Mouse (Mus musculus): ENCODE measurements around the gene Arhgap23. TPM values are rescaled to one million over a fixed set of nuclear protein-coding genes. Genes with fewer than 3 reads are reported as not detected.

The Arhgap23 gene
- polyA plus RNA-seq, 1 experiment from 2014 or later = 9.5 TPM

- no peak for ATAC-seq (ENCODE audit: low read depth)
- Histone ChIP-seq H3K4me2 (ENCODE audit: low read depth, low read length) (peak overlapping the region; percentile 76; the same call in 1 of the 2 replicates), H3K9me3 (ENCODE audit: control insufficient read depth, low read length) (no peaks in the 10 kb centered on the region)
Measured at GRCm38 (mm10) chr11:97442891-97443675, 27.8 kb downstream of the Arhgap23 start.

GRCm38 (mm10) chr11:97445596-97445995, 30.3 kb downstream of the Arhgap23 start:
- Histone ChIP-seq H3K9ac (ENCODE audit: low read depth, low read length) (no peak overlapping the region), H3K4me2 (ENCODE audit: low read depth, low read length) (no peak overlapping the region), H3K27me3 (replicated peaks; ENCODE audit: control insufficient read depth, insufficient read depth, low read length) (no peaks in the 10 kb centered on the region), H3K9me3 (ENCODE audit: control insufficient read depth, low read length) (no peaks in the 10 kb centered on the region), H3K36me3 (ENCODE audit: control insufficient read depth, insufficient read depth, low read length) (peaks cover 50% of the 10 kb centered on the region), H3K4me1 (ENCODE audit: control insufficient read depth, insufficient read depth, low read length) (peaks cover 34% of the 10 kb centered on the region), H3K4me3 (ENCODE audit: low read depth, low read length) (no peak overlapping the region), H3K27ac (replicated peaks; ENCODE audit: low read depth, low read length) (no peak overlapping the region)
- WGBS = 72% methylated on average over 6 of the region's 6 CpGs
- ATAC-seq (ENCODE audit: low read depth) = no peak
- no peak for DNase-seq (ENCODE audit: low spot score)

More at GRCm38 (mm10) chr11:97442891-97443675, 27.8 kb downstream of the Arhgap23 start:
- WGBS = 85% methylated on average over 11 of the region's 11 CpGs
- no peak for DNase-seq (ENCODE audit: low spot score)
- H3K27ac ChIP-seq (replicated peaks; ENCODE audit: low read depth, low read length) = no peak overlapping the region
- peaks cover 39% of the 10 kb centered on the region for H3K36me3 ChIP-seq (ENCODE audit: control insufficient read depth, insufficient read depth, low read length)
- peaks cover 50% of the 10 kb centered on the region for H3K4me1 ChIP-seq (ENCODE audit: control insufficient read depth, insufficient read depth, low read length)
- no peak overlapping the region for H3K9ac ChIP-seq (ENCODE audit: low read depth, low read length)
- no peak overlapping the region for H3K4me3 ChIP-seq (ENCODE audit: low read depth, low read length)
- no peaks in the 10 kb centered on the region for H3K27me3 ChIP-seq (replicated peaks; ENCODE audit: control insufficient read depth, insufficient read depth, low read length)

GRCm38 (mm10) chr11:97445999-97446511, 30.7 kb downstream of the Arhgap23 start:
- Histone ChIP-seq H3K4me2 (ENCODE audit: low read depth, low read length) (no peak overlapping the region), H3K4me3 (ENCODE audit: low read depth, low read length) (no peak overlapping the region), H3K27ac (replicated peaks; ENCODE audit: low read depth, low read length) (no peak overlapping the region), H3K36me3 (ENCODE audit: control insufficient read depth, insufficient read depth, low read length) (peaks cover 50% of the 10 kb centered on the region), H3K4me1 (ENCODE audit: control insufficient read depth, insufficient read depth, low read length) (peaks cover 32% of the 10 kb centered on the region), H3K27me3 (replicated peaks; ENCODE audit: control insufficient read depth, insufficient read depth, low read length) (no peaks in the 10 kb centered on the region), H3K9ac (ENCODE audit: low read depth, low read length) (no peak overlapping the region), H3K9me3 (ENCODE audit: control insufficient read depth, low read length) (no peaks in the 10 kb centered on the region)
- 63% methylated on average over 2 of the region's 4 CpGs for WGBS
- no peak for DNase-seq (ENCODE audit: low spot score)
- ATAC-seq (ENCODE audit: low read depth) = no peak

- ATAC-seq (ENCODE audit: low read depth) = no peak
Measured at GRCm38 (mm10) chr11:97447979-97448378, 32.6 kb downstream of the Arhgap23 start.

GRCm38 (mm10) chr11:97448611-97449394, 33.5 kb downstream of the Arhgap23 start:
- ATAC-seq (ENCODE audit: low read depth) = no peak
- Histone ChIP-seq H3K27me3 (replicated peaks; ENCODE audit: control insufficient read depth, insufficient read depth, low read length) (no peaks in the 10 kb centered on the region), H3K36me3 (ENCODE audit: control insufficient read depth, insufficient read depth, low read length) (peaks cover 77% of the 10 kb centered on the region), H3K4me2 (ENCODE audit: low read depth, low read length) (no peak overlapping the region), H3K4me1 (ENCODE audit: control insufficient read depth, insufficient read depth, low read length) (peaks cover 15% of the 10 kb centered on the region), H3K27ac (replicated peaks; ENCODE audit: low read depth, low read length) (peak overlapping the region; percentile 91), H3K4me3 (ENCODE audit: low read depth, low read length) (no peak overlapping the region), H3K9ac (ENCODE audit: low read depth, low read length) (no peak overlapping the region), H3K9me3 (ENCODE audit: control insufficient read depth, low read length) (no peaks in the 10 kb centered on the region)
- 84% methylated on average over 11 of the region's 11 CpGs for WGBS
- no peak for DNase-seq (ENCODE audit: low spot score)

More at GRCm38 (mm10) chr11:97447979-97448378, 32.6 kb downstream of the Arhgap23 start:
- no peak overlapping the region for H3K9ac ChIP-seq (ENCODE audit: low read depth, low read length)
- no peaks in the 10 kb centered on the region for H3K27me3 ChIP-seq (replicated peaks; ENCODE audit: control insufficient read depth, insufficient read depth, low read length)
- H3K4me2 ChIP-seq (ENCODE audit: low read depth, low read length) = no peak overlapping the region
- no peaks in the 10 kb centered on the region for H3K9me3 ChIP-seq (ENCODE audit: control insufficient read depth, low read length)
- no peak overlapping the region for H3K4me3 ChIP-seq (ENCODE audit: low read depth, low read length)
- no peak for DNase-seq (ENCODE audit: low spot score)
- whole genome bisulfite sequencing = 76% methylated on average over 7 of the region's 7 CpGs
- peaks cover 17% of the 10 kb centered on the region for H3K4me1 ChIP-seq (ENCODE audit: control insufficient read depth, insufficient read depth, low read length)
- peaks cover 69% of the 10 kb centered on the region for H3K36me3 ChIP-seq (ENCODE audit: control insufficient read depth, insufficient read depth, low read length)
- H3K27ac ChIP-seq (replicated peaks; ENCODE audit: low read depth, low read length) = no peak overlapping the region

- no peaks in the 10 kb centered on the region for H3K27me3 ChIP-seq (replicated peaks; ENCODE audit: control insufficient read depth, insufficient read depth, low read length)
- ATAC-seq (ENCODE audit: low read depth) (peak; percentile 94), DNase-seq (ENCODE audit: low spot score) (peak; percentile 96)
- H3K9me3 ChIP-seq (ENCODE audit: control insufficient read depth, low read length) = no peaks in the 10 kb centered on the region
- H3K27ac ChIP-seq (replicated peaks; ENCODE audit: low read depth, low read length) = peak overlapping the region; percentile 91
- peaks cover 15% of the 10 kb centered on the region for H3K4me1 ChIP-seq (ENCODE audit: control insufficient read depth, insufficient read depth, low read length)
- peak overlapping the region; percentile 78 for H3K4me2 ChIP-seq (ENCODE audit: low read depth, low read length)
- peak overlapping the region; percentile 55 for H3K4me3 ChIP-seq (ENCODE audit: low read depth, low read length)
- WGBS = 11% methylated on average over 15 of the region's 15 CpGs
- H3K9ac ChIP-seq (ENCODE audit: low read depth, low read length) = peak overlapping the region; percentile 72
- peaks cover 76% of the 10 kb centered on the region for H3K36me3 ChIP-seq (ENCODE audit: control insufficient read depth, insufficient read depth, low read length)
Measured at GRCm38 (mm10) chr11:97449601-97450293, 34.4 kb downstream of the Arhgap23 start.

GRCm38 (mm10) chr11:97450305-97450922, 35.1 kb downstream of the Arhgap23 start:
- peaks cover 15% of the 10 kb centered on the region for H3K4me1 ChIP-seq (ENCODE audit: control insufficient read depth, insufficient read depth, low read length)
- H3K36me3 ChIP-seq (ENCODE audit: control insufficient read depth, insufficient read depth, low read length) = peaks cover 76% of the 10 kb centered on the region
- H3K4me3 ChIP-seq (ENCODE audit: low read depth, low read length) = peak overlapping the region; percentile 55
- H3K9me3 ChIP-seq (ENCODE audit: control insufficient read depth, low read length) = no peaks in the 10 kb centered on the region
- 27% methylated on average over 9 of the region's 10 CpGs for WGBS
- peak overlapping the region; percentile 78 for H3K4me2 ChIP-seq (ENCODE audit: low read depth, low read length)
- DNase-seq (ENCODE audit: low spot score) (no peak), ATAC-seq (ENCODE audit: low read depth) (peak; percentile 16)
- H3K27me3 ChIP-seq (replicated peaks; ENCODE audit: control insufficient read depth, insufficient read depth, low read length) = no peaks in the 10 kb centered on the region
- H3K9ac ChIP-seq (ENCODE audit: low read depth, low read length) = peak overlapping the region; percentile 72
- peak overlapping the region; percentile 91 for H3K27ac ChIP-seq (replicated peaks; ENCODE audit: low read depth, low read length)

- H3K9ac ChIP-seq (ENCODE audit: low read depth, low read length) = no peak overlapping the region
- ATAC-seq (ENCODE audit: low read depth) = no peak
Measured at GRCm38 (mm10) chr11:97451625-97452024, 36.3 kb downstream of the Arhgap23 start.

More at GRCm38 (mm10) chr11:97451625-97452024, 36.3 kb downstream of the Arhgap23 start:
- peak overlapping the region; percentile 91; the same call in 1 of the 2 replicates for H3K27ac ChIP-seq (replicated peaks; ENCODE audit: low read depth, low read length)
- H3K4me3 ChIP-seq (ENCODE audit: low read depth, low read length) = no peak overlapping the region; the same call in 1 of the 2 replicates
- 0 out of 2 replicates have a peak overlapping the region, but pooled peaks have one; percentile 78 for H3K4me2 ChIP-seq (ENCODE audit: low read depth, low read length)
- H3K4me1 ChIP-seq (ENCODE audit: control insufficient read depth, insufficient read depth, low read length) = peaks cover 15% of the 10 kb centered on the region
- no peak for DNase-seq (ENCODE audit: low spot score)
- 93% methylated on average over 13 of the region's 15 CpGs for WGBS
- no peaks in the 10 kb centered on the region for H3K27me3 ChIP-seq (replicated peaks; ENCODE audit: control insufficient read depth, insufficient read depth, low read length)
- H3K36me3 ChIP-seq (ENCODE audit: control insufficient read depth, insufficient read depth, low read length) = peaks cover 76% of the 10 kb centered on the region
- no peaks in the 10 kb centered on the region for H3K9me3 ChIP-seq (ENCODE audit: control insufficient read depth, low read length)
